Mouse (Mus musculus) myocyte (in vitro differentiated cells): ENCODE measurements around the gene Faim2. TPM values are rescaled to one million over a fixed set of nuclear protein-coding genes. Genes with fewer than 3 reads are reported as not detected.

Experiments used
- H3K27me3 ChIP-seq: one replicate; pipeline ENCODE4 v1.6.1; 2011; ENCODE audit not compliant: control insufficient read depth, insufficient read depth, insufficient read length
- H3K36me3 ChIP-seq: one replicate; pipeline ENCODE4 v1.6.1; 2011; ENCODE audit not compliant: control insufficient read depth, insufficient read depth
- H3K4me2 ChIP-seq: one replicate; pipeline ENCODE4 v1.6.1; 2011; ENCODE audit warnings: low read depth, control low read depth
- H3K4me3 ChIP-seq: one replicate; pipeline ENCODE4 v1.5.1; 2011; ENCODE audit warnings: mild to moderate bottlenecking, control low read depth, moderate library complexity
- H3K79me2 ChIP-seq: one replicate; pipeline ENCODE4 v1.6.1; 2011; ENCODE audit not compliant: control insufficient read depth, insufficient read depth
- H3ac ChIP-seq: one replicate; pipeline ENCODE4 v1.6.1; 2011; ENCODE audit not compliant: control insufficient read depth, insufficient read length
- CEBPB ChIP-seq: IDR thresholded peaks from 2 replicates; pipeline ENCODE4 v1.6.1; 2011; ENCODE audit warnings: mild to moderate bottlenecking, moderate library complexity; ENCODE audit not compliant: poor library complexity, insufficient read depth, severe bottlenecking
- E2F4 ChIP-seq: IDR thresholded peaks from one replicate; pipeline ENCODE4 v1.6.1; 2011; ENCODE audit warnings: mild to moderate bottlenecking, control low read depth, moderate library complexity; ENCODE audit not compliant: insufficient read depth
- MAX ChIP-seq: IDR thresholded peaks from one replicate; pipeline ENCODE4 v1.6.1; 2011; ENCODE audit warnings: low read depth, mild to moderate bottlenecking, control low read depth
- MYOD1 ChIP-seq, 3 experiments: IDR thresholded peaks; one replicate each; pipeline ENCODE4 v1.6.1; 2011; ENCODE audit warnings: control low read depth in 2 of 3, low read depth in 2 of 3, mild to moderate bottlenecking in 2 of 3, moderate library complexity in 1 of 3; ENCODE audit not compliant: insufficient read length in 2 of 3, control insufficient read depth in 1 of 3
- MYOG ChIP-seq, 3 experiments: IDR thresholded peaks; one replicate each; pipeline ENCODE4 v1.6.1; 2011; ENCODE audit warnings: control low read depth in 2 of 3, low read depth in 2 of 3, mild to moderate bottlenecking in 2 of 3; ENCODE audit not compliant: insufficient read length in 2 of 3, control insufficient read depth in 1 of 3, insufficient read depth in 1 of 3
- POLR2A ChIP-seq: IDR thresholded peaks from one replicate; pipeline ENCODE4 v1.6.1; 2011; ENCODE audit warnings: low read depth, mild to moderate bottlenecking, control low read depth, moderate library complexity; ENCODE audit not compliant: insufficient read length
- POLR2AphosphoS2 ChIP-seq: IDR thresholded peaks from one replicate; pipeline ENCODE4 v1.6.1; 2011; ENCODE audit warnings: low read depth, control low read depth; ENCODE audit not compliant: insufficient read length
- REST ChIP-seq: IDR thresholded peaks from one replicate; pipeline ENCODE4 v1.6.1; 2011; ENCODE audit warnings: mild to moderate bottlenecking, control low read depth, moderate library complexity; ENCODE audit not compliant: insufficient read depth, insufficient read length
- SRF ChIP-seq: IDR thresholded peaks from one replicate; pipeline ENCODE4 v1.6.1; 2011; ENCODE audit warnings: low read depth; ENCODE audit not compliant: control insufficient read depth, insufficient read length
- TCF12 ChIP-seq: IDR thresholded peaks from one replicate; pipeline ENCODE4 v1.6.1; 2011; ENCODE audit warnings: mild to moderate bottlenecking, control low read depth; ENCODE audit not compliant: poor library complexity, insufficient read depth, severe bottlenecking
- TCF3 ChIP-seq: IDR thresholded peaks from one replicate; pipeline ENCODE4 v1.6.1; 2011; ENCODE audit warnings: low read depth, control low read depth; ENCODE audit not compliant: insufficient read length
- USF1 ChIP-seq: IDR thresholded peaks from one replicate; pipeline ENCODE4 v1.6.1; 2011; ENCODE audit warnings: low read depth, mild to moderate bottlenecking, control low read depth, moderate library complexity
- polyA plus RNA-seq: library from polyadenylated mRNA; unstranded; fragments of >200 nt; fragmentation: generic; extraction: Trizol; gene quantifications from one replicate; pipeline ENCODE4 v1.2.1, GENCODE M21; 2012; ENCODE audit warnings: missing spikeins

The Faim2 gene
- polyA plus RNA-seq, 1 experiment = 0.40 TPM

DNA sequence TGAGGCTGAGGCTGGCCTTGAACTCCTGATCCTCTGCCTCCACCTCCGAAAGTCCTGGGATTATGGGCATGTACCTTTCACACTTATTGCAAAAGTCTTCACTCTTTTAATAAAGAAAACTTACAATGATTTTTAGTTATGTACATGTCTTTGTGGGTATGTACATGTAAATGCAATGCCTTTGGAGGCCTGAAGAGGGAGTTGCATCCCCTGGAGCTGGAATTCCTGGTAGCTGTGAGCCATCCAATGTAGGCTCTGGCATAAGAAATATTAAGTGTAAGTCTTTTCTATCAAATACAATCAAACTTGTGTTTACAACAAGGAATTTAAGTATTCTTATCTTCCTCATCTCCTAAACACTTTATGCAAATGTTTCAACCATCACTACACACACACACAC, 31.0 kb upstream of the Faim2 start:
- H3K79me2 ChIP-seq = no peaks in the 10 kb centered on the region
- no peak for TF ChIP-seq TCF12
- no peak overlapping the region for H3K4me3 ChIP-seq
- no peak overlapping the region for H3K4me2 ChIP-seq
- no peaks in the 10 kb centered on the region for H3K36me3 ChIP-seq
- no peak overlapping the region for H3ac ChIP-seq
- no peaks in the 10 kb centered on the region for H3K27me3 ChIP-seq

GRCm38 (mm10) chr15:99553767-99554166, 25.8 kb upstream of the Faim2 start:
- no peaks in the 10 kb centered on the region for H3K27me3 ChIP-seq
- H3K79me2 ChIP-seq = no peaks in the 10 kb centered on the region
- TF ChIP-seq POLR2A (no peak), MYOG (IDR thresholded peaks at IDR 0.05; ENCODE audit: control insufficient read depth in 1 of 3, insufficient read depth in 1 of 3, insufficient read length in 2 of 3, low read depth in 2 of 3) (peak in 1 of 3 experiments; percentile 46), CEBPB (no peak), USF1 (peak; percentile 70), E2F4 (no peak), MAX (peak; percentile 44), SRF (no peak), POLR2AphosphoS2 (no peak), MYOD1 (IDR thresholded peaks at IDR 0.05; ENCODE audit: control insufficient read depth in 1 of 3, insufficient read length in 2 of 3, low read depth in 2 of 3) (peak in 2 of 3 experiments; percentile 21 to 52), TCF12 (peak; percentile 55)
- no peak overlapping the region for H3K4me3 ChIP-seq
- peak overlapping the region; percentile 61 for H3K4me2 ChIP-seq
- H3ac ChIP-seq = no peak overlapping the region
- H3K36me3 ChIP-seq = no peaks in the 10 kb centered on the region

- H3K79me2 ChIP-seq = no peaks in the 10 kb centered on the region
- no peak overlapping the region for H3K4me2 ChIP-seq
- no peak for TF ChIP-seq MAX
- no peak for TF ChIP-seq TCF3
- TF ChIP-seq SRF = no peak
- no peak for TF ChIP-seq POLR2AphosphoS2
- no peak for TF ChIP-seq REST
- no peak for TF ChIP-seq POLR2A
- no peak for TF ChIP-seq E2F4
- TF ChIP-seq CEBPB = no peak
- TF ChIP-seq MYOD1 (IDR thresholded peaks at IDR 0.05; ENCODE audit: control insufficient read depth in 1 of 3, insufficient read length in 2 of 3, low read depth in 2 of 3) = no peak
- no peak for TF ChIP-seq USF1
- TF ChIP-seq MYOG (IDR thresholded peaks at IDR 0.05; ENCODE audit: control insufficient read depth in 1 of 3, insufficient read depth in 1 of 3, insufficient read length in 2 of 3, low read depth in 2 of 3) = no peak
- TF ChIP-seq TCF12 = no peak
- H3K4me3 ChIP-seq = no peak overlapping the region
- H3K36me3 ChIP-seq = no peaks in the 10 kb centered on the region
- H3K27me3 ChIP-seq = no peaks in the 10 kb centered on the region
- no peak overlapping the region for H3ac ChIP-seq
These were observed 21.9 kb upstream of the Faim2 start for GRCm38 (mm10) chr15:99549901-99550300.

GRCm38 (mm10) chr15:99547732-99548131, 19.8 kb upstream of the Faim2 start:
- no peak for TF ChIP-seq TCF12
- TF ChIP-seq POLR2A = no peak
- TF ChIP-seq USF1 = no peak
- TF ChIP-seq MAX = no peak
- no peak for TF ChIP-seq POLR2AphosphoS2
- no peak for TF ChIP-seq TCF3
- peak in 1 of 3 experiments; percentile 1 for TF ChIP-seq MYOD1 (IDR thresholded peaks at IDR 0.05; ENCODE audit: control insufficient read depth in 1 of 3, insufficient read length in 2 of 3, low read depth in 2 of 3)
- TF ChIP-seq E2F4 = no peak
- no peak overlapping the region for H3ac ChIP-seq
- no peaks in the 10 kb centered on the region for H3K27me3 ChIP-seq
- no peaks in the 10 kb centered on the region for H3K36me3 ChIP-seq
- H3K79me2 ChIP-seq = no peaks in the 10 kb centered on the region
- H3K4me3 ChIP-seq = no peak overlapping the region
- H3K4me2 ChIP-seq = peak overlapping the region; percentile 64

DNA sequence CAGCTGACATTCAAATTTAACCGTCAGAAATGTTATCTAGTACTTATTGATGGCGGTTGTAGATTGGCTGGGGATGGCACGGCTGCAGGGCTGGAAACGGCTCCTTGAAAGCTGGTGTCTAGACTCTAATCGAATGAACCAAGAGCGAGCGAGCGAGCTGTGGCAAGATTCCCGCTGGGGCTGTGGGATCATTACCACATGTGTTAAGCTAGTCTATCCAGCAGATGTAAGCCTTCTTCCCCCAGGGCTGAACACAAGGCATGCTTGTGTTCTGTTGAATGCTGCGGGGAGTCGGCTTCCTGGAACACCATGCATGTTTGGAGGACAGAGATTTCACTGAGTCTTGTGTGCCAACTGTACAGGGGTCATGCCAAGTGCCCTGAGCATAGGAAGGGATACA, 18.6 kb upstream of the Faim2 start:
- Histone ChIP-seq H3K4me2 (no peak overlapping the region), H3K79me2 (no peaks in the 10 kb centered on the region), H3K36me3 (no peaks in the 10 kb centered on the region), H3K4me3 (no peak overlapping the region), H3K27me3 (no peaks in the 10 kb centered on the region), H3ac (no peak overlapping the region)
- TF ChIP-seq POLR2A (no peak), CEBPB (no peak), E2F4 (no peak), TCF3 (no peak), USF1 (no peak), REST (no peak), MAX (no peak), TCF12 (no peak), POLR2AphosphoS2 (no peak), SRF (no peak), MYOG (IDR thresholded peaks at IDR 0.05; ENCODE audit: control insufficient read depth in 1 of 3, insufficient read depth in 1 of 3, insufficient read length in 2 of 3, low read depth in 2 of 3) (no peak), MYOD1 (IDR thresholded peaks at IDR 0.05; ENCODE audit: control insufficient read depth in 1 of 3, insufficient read length in 2 of 3, low read depth in 2 of 3) (no peak)
